Mouse (Mus musculus) embryonic facial prominence, embryonic 11.5 days (tissue): ENCODE data around the gene Aldh3b2. TPM values are rescaled to one million over a fixed set of nuclear protein-coding genes. Genes with fewer than 3 reads are reported as not detected.

Experiments
- ATAC-seq: fragments of 200-750 bp; cut with Nextera tagmentation; replicated peaks from 2 replicates; pipeline ENCODE4 v1.8.0; 2017; ENCODE audit warnings: low read depth; ENCODE audit not compliant: insufficient number of reproducible peaks, low FRiP score, low TSS enrichment
- DNase-seq: peaks from one replicate; pipeline ENCODE4 v3.0.0-alpha.2; 2015; ENCODE audit warnings: low spot score
- H3K27ac ChIP-seq: fragments of 300-500 bp; sonication (generic); replicated peaks from 2 replicates; pipeline ENCODE4 v1.5.1; 2014; ENCODE audit warnings: mild to moderate bottlenecking, low read depth, low read length, control low read depth
- H3K27me3 ChIP-seq: fragments of 300-500 bp; sonication (generic); 2 replicates; pipeline ENCODE4 v1.6.1; 2014; ENCODE audit warnings: mild to moderate bottlenecking, low read length, moderate library complexity, mixed read lengths; ENCODE audit not compliant: control insufficient read depth, insufficient read depth
- H3K36me3 ChIP-seq: fragments of 300-500 bp; sonication (generic); replicated peaks from 2 replicates; pipeline ENCODE4 v1.6.1; 2014; ENCODE audit warnings: low read depth, mild to moderate bottlenecking, low read length, moderate library complexity, mixed read lengths; ENCODE audit not compliant: control insufficient read depth, insufficient read depth
- H3K4me1 ChIP-seq: fragments of 300-500 bp; sonication (generic); 2 replicates; pipeline ENCODE4 v1.6.1; 2014; ENCODE audit warnings: low read length, mixed read lengths; ENCODE audit not compliant: control insufficient read depth, insufficient read depth
- H3K4me2 ChIP-seq: fragments of 300-500 bp; sonication (generic); 2 replicates; pipeline ENCODE4 v1.6.1; 2014; ENCODE audit warnings: low read depth, mild to moderate bottlenecking, control low read depth, low read length, moderate library complexity
- H3K4me3 ChIP-seq: fragments of 300-500 bp; sonication (generic); 2 replicates; pipeline ENCODE4 v1.5.1; 2014; ENCODE audit warnings: low read depth, low read length, control low read depth
- H3K9ac ChIP-seq: fragments of 300-500 bp; sonication (generic); replicated peaks from 2 replicates; pipeline ENCODE4 v1.6.1; 2014; ENCODE audit warnings: mild to moderate bottlenecking, control low read depth, low read length
- H3K9me3 ChIP-seq: fragments of 300-500 bp; sonication (generic); replicated peaks from 2 replicates; pipeline ENCODE4 v1.6.1; 2016; ENCODE audit warnings: mild to moderate bottlenecking, low read length, inconsistent platforms, mixed read lengths; ENCODE audit not compliant: control insufficient read depth
- WGBS: fragments of 180-500 bp; shearing (Covaris S2); extraction: QIAGEN DNeasy Blood & Tissue Kit; methylation state at CpG from one replicate; pipeline ENCODE4 v1.1.7; 2014; 5-methylcytosine and 5-hydroxymethylcytosine counted together
- polyA plus RNA-seq: library from polyadenylated mRNA; unstranded; fragments of >200 nt; fragmentation: Nextera tagmentation; extraction: Ambion mirVana; gene quantifications from 2 replicates; pipeline ENCODE4 v1.2.1, GENCODE M21; 2014

Gene Aldh3b2
- polyA plus RNA-seq, 1 experiment from 2014 or later, result 1.6 TPM

GRCm38 (mm10) chr19:3992416-3992815, 20.3 kb downstream of the Aldh3b2 start, which contains the start of gene Tbx10:
Gene Tbx10 (plus strand): TSS chr19:3992752.
- ATAC-seq, result no peak

GRCm38 (mm10) chr19:3994932-3995331, 22.8 kb downstream of the Aldh3b2 start:
- 68% methylated on average over 6 of the region's 6 CpGs for WGBS
- H3K4me3 ChIP-seq, result no peak overlapping the region
- H3K9me3 ChIP-seq, result no peaks in the 10 kb centered on the region
- no peak overlapping the region for H3K4me2 ChIP-seq
- no peak overlapping the region for H3K27ac ChIP-seq
- H3K4me1 ChIP-seq, result no peaks in the 10 kb centered on the region
- no peak for DNase-seq
- ATAC-seq, result no peak
- no peak overlapping the region for H3K9ac ChIP-seq
- H3K27me3 ChIP-seq, result no peaks in the 10 kb centered on the region
- no peaks in the 10 kb centered on the region for H3K36me3 ChIP-seq

More at GRCm38 (mm10) chr19:3992416-3992815, 20.3 kb downstream of the Aldh3b2 start, which contains the start of gene Tbx10:
- Histone ChIP-seq H3K9me3 (no peaks in the 10 kb centered on the region), H3K4me2 (no peak within 1 kb of the TSS), H3K27ac (no peak within 1 kb of the TSS), H3K9ac (no peak within 1 kb of the TSS), H3K4me1 (no peaks in the 10 kb centered on the region), H3K27me3 (no peaks in the 10 kb centered on the region), H3K36me3 (no peaks in the 10 kb centered on the region), H3K4me3 (no peak within 1 kb of the TSS)
- DNase-seq, result no peak
- 56% methylated on average over 5 of the region's 5 CpGs for WGBS

GRCm38 (mm10) chr19:3995505-3995904, 23.4 kb downstream of the Aldh3b2 start:
- WGBS, result 83% methylated on average over 3 of the region's 3 CpGs
- DNase-seq, result no peak

GRCm38 (mm10) chr19:3996106-3996505, 24.0 kb downstream of the Aldh3b2 start:
- no peaks in the 10 kb centered on the region for H3K9me3 ChIP-seq
- DNase-seq, result no peak
- 64% methylated on average over 7 of the region's 7 CpGs for WGBS
- no peak overlapping the region for H3K4me2 ChIP-seq
- no peak overlapping the region for H3K4me3 ChIP-seq
- ATAC-seq, result no peak
- no peak overlapping the region for H3K27ac ChIP-seq
- no peaks in the 10 kb centered on the region for H3K36me3 ChIP-seq
- no peaks in the 10 kb centered on the region for H3K27me3 ChIP-seq
- peaks cover 2% of the 10 kb centered on the region; the same call in 1 of the 2 replicates for H3K4me1 ChIP-seq
- H3K9ac ChIP-seq, result no peak overlapping the region

More at GRCm38 (mm10) chr19:3995505-3995904, 23.4 kb downstream of the Aldh3b2 start:
- Histone ChIP-seq H3K4me2 (no peak overlapping the region), H3K4me3 (no peak overlapping the region), H3K9me3 (no peaks in the 10 kb centered on the region), H3K27me3 (no peaks in the 10 kb centered on the region), H3K36me3 (no peaks in the 10 kb centered on the region), H3K4me1 (no peaks in the 10 kb centered on the region), H3K27ac (no peak overlapping the region), H3K9ac (no peak overlapping the region)
- no peak for ATAC-seq

GRCm38 (mm10) chr19:3996747-3997146, 24.6 kb downstream of the Aldh3b2 start:
- no peak overlapping the region for H3K4me2 ChIP-seq
- WGBS, result 84% methylated on average over 8 of the region's 8 CpGs
- no peak overlapping the region for H3K27ac ChIP-seq
- no peaks in the 10 kb centered on the region for H3K27me3 ChIP-seq
- no peak overlapping the region for H3K4me3 ChIP-seq
- no peaks in the 10 kb centered on the region for H3K36me3 ChIP-seq
- H3K4me1 ChIP-seq, result peaks cover 4% of the 10 kb centered on the region; the same call in 1 of the 2 replicates
- no peak for DNase-seq
- H3K9ac ChIP-seq, result no peak overlapping the region
- no peak for ATAC-seq
- H3K9me3 ChIP-seq, result no peaks in the 10 kb centered on the region

GRCm38 (mm10) chr19:3997231-3997630, 25.1 kb downstream of the Aldh3b2 start:
- Histone ChIP-seq H3K9me3 (no peaks in the 10 kb centered on the region), H3K27me3 (no peaks in the 10 kb centered on the region), H3K4me3 (no peak overlapping the region), H3K27ac (no peak overlapping the region), H3K4me1 (peaks cover 4% of the 10 kb centered on the region; the same call in 1 of the 2 replicates), H3K9ac (no peak overlapping the region), H3K36me3 (no peaks in the 10 kb centered on the region), H3K4me2 (no peak overlapping the region)
- ATAC-seq (no peak), DNase-seq (no peak)
- 69% methylated on average over 8 of the region's 8 CpGs for WGBS

- Histone ChIP-seq H3K9me3 (no peaks in the 10 kb centered on the region), H3K4me3 (no peak overlapping the region), H3K4me1 (peaks cover 4% of the 10 kb centered on the region; the same call in 1 of the 2 replicates), H3K9ac (no peak overlapping the region), H3K4me2 (no peak overlapping the region), H3K27me3 (no peaks in the 10 kb centered on the region), H3K27ac (no peak overlapping the region), H3K36me3 (no peaks in the 10 kb centered on the region)
- DNase-seq (no peak), ATAC-seq (no peak)
- WGBS, result 74% methylated on average over 8 of the region's 8 CpGs
Measured at GRCm38 (mm10) chr19:3998335-3998734, 26.2 kb downstream of the Aldh3b2 start.

GRCm38 (mm10) chr19:3999121-3999730, 27.1 kb downstream of the Aldh3b2 start:
- H3K4me1 ChIP-seq, result peaks cover 4% of the 10 kb centered on the region; the same call in 1 of the 2 replicates
- no peak overlapping the region for H3K27ac ChIP-seq
- no peak overlapping the region; the same call in 1 of the 2 replicates for H3K4me3 ChIP-seq
- H3K27me3 ChIP-seq, result no peaks in the 10 kb centered on the region
- H3K4me2 ChIP-seq, result no peak overlapping the region
- DNase-seq, result no peak
- H3K9ac ChIP-seq, result no peak overlapping the region
- WGBS, result 84% methylated on average over 9 of the region's 9 CpGs
- H3K36me3 ChIP-seq, result no peaks in the 10 kb centered on the region
- ATAC-seq, result no peak
- no peaks in the 10 kb centered on the region for H3K9me3 ChIP-seq
